Mouse (Mus musculus) cerebellum, adult 2 months (tissue): ENCODE results near the gene 9130019O22Rik.

ENCODE experiments used
- CTCF ChIP-seq: fragments of 200-500 bp; IDR thresholded peaks from 2 replicates; pipeline ENCODE4 v1.5.1; 2011; ENCODE audit warnings: low read depth, mild to moderate bottlenecking, control low read depth, low read length, moderate library complexity, borderline replicate concordance; ENCODE audit not compliant: insufficient read depth
- POLR2A ChIP-seq: fragments of 200-500 bp; IDR thresholded peaks from 2 replicates; pipeline ENCODE4 v1.6.1; 2011; ENCODE audit warnings: low read length, control low read depth, borderline replicate concordance; ENCODE audit not compliant: insufficient read depth

DNA sequence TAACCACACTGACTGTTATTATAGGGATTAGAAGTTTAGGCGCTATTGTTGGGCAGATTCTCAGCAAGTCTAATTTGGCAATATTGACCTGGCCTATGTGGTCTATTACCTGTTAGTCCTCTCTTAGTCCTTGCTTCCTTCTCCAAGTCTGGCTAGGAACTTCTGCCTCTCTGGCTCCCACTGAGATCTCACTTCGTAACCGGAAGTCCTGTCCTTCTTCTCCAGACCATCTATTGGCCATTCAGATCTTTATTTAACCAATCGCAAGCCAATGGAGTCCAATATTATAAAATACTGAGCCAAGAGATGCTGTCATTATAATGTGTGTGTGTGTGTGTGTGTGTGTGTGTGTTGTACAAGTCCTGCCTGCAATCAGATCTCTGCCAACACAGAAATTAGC is 22.8 kb downstream of the 9130019O22Rik start:
- TF ChIP-seq POLR2A (0 out of 2 replicates have a peak, but pooled peaks have one; percentile 23), CTCF (no peak)
